Mouse (Mus musculus) embryonic facial prominence, embryonic 13.5 days (tissue): ENCODE data around the gene Bmyc. TPM values are rescaled to one million over a fixed set of nuclear protein-coding genes. Genes with fewer than 3 reads are reported as not detected.
A peak's percentile ranks its signal among the peaks of the same experiment; 100 is the strongest.
"Not testable (repeated sequence)": the region's sequence is repeated elsewhere in the genome, so short reads cannot be mapped to it uniquely, and the experiment has no call there.

Source experiments
- ATAC-seq: fragments of 200-750 bp; cut with Nextera tagmentation; 2 replicates; pipeline ENCODE4 v1.8.0; 2017; ENCODE audit warnings: low read depth; ENCODE audit not compliant: insufficient number of reproducible peaks, insufficient read depth, low FRiP score, low TSS enrichment
- H3K27ac ChIP-seq: fragments of 300-500 bp; sonication (generic); 2 replicates; pipeline ENCODE4 v1.5.1; 2015; ENCODE audit warnings: moderate library complexity, mild to moderate bottlenecking, inconsistent platforms
- H3K27me3 ChIP-seq: fragments of 300-500 bp; sonication (generic); 2 replicates; pipeline ENCODE4 v1.6.1; 2015; ENCODE audit warnings: mild to moderate bottlenecking, inconsistent platforms
- H3K36me3 ChIP-seq: fragments of 300-500 bp; sonication (generic); 2 replicates; pipeline ENCODE4 v1.6.1; 2015; ENCODE audit warnings: mild to moderate bottlenecking, inconsistent platforms
- H3K4me1 ChIP-seq: fragments of 300-500 bp; sonication (generic); 2 replicates; pipeline ENCODE4 v1.6.1; 2015; ENCODE audit warnings: inconsistent platforms
- H3K4me2 ChIP-seq: fragments of 300-500 bp; sonication (generic); 2 replicates; pipeline ENCODE4 v1.6.1; 2015; ENCODE audit warnings: moderate library complexity, mild to moderate bottlenecking, inconsistent platforms
- H3K4me3 ChIP-seq: fragments of 300-500 bp; sonication (generic); 2 replicates; pipeline ENCODE4 v1.5.1; 2015; ENCODE audit warnings: mild to moderate bottlenecking, inconsistent platforms
- H3K9ac ChIP-seq: fragments of 300-500 bp; sonication (generic); 2 replicates; pipeline ENCODE4 v1.6.1; 2015; ENCODE audit warnings: mild to moderate bottlenecking, inconsistent platforms
- H3K9me3 ChIP-seq: fragments of 300-500 bp; sonication (generic); 2 replicates; pipeline ENCODE4 v1.6.1; 2016; ENCODE audit warnings: inconsistent platforms
- WGBS: fragments of 180-500 bp; shearing (Covaris S2); methylation state at CpG from one replicate; pipeline ENCODE4 v1.1.7; 2015; ENCODE audit warnings: mixed read lengths; 5-methylcytosine and 5-hydroxymethylcytosine counted together
- polyA plus RNA-seq: library from polyadenylated mRNA; unstranded; fragments of >200 nt; fragmentation: Nextera tagmentation; extraction: Ambion mirVana; gene quantifications from 2 replicates; pipeline ENCODE4 v1.2.1, GENCODE M21; 2015

The Bmyc gene
- polyA plus RNA-seq, 1 experiment from 2014 or later: 103 TPM

- H3K9me3 ChIP-seq: no peaks in the 10 kb centered on the region
- no peaks in the 10 kb centered on the region for H3K4me1 ChIP-seq
- H3K36me3 ChIP-seq: no peaks in the 10 kb centered on the region
- WGBS: 45% methylated on average over 2 of the region's 4 CpGs
- ATAC-seq: no peak
- no peak overlapping the region for H3K9ac ChIP-seq
- no peak overlapping the region for H3K4me3 ChIP-seq
- H3K27me3 ChIP-seq: 0 out of 2 replicates have a peak, but pooled peaks cover 3% of the 10 kb centered on the region
- H3K27ac ChIP-seq: no peak overlapping the region
- H3K4me2 ChIP-seq: no peak overlapping the region
These were observed 19.6 kb upstream of the Bmyc start for GRCm38 (mm10) chr2:25686941-25687340.

- Histone ChIP-seq H3K9ac (no peak overlapping the region), H3K4me2 (no peak overlapping the region), H3K4me1 (no peaks in the 10 kb centered on the region), H3K27me3 (no peaks in the 10 kb centered on the region), H3K9me3 (no peaks in the 10 kb centered on the region), H3K4me3 (no peak overlapping the region), H3K36me3 (no peaks in the 10 kb centered on the region), H3K27ac (no peak overlapping the region)
- no peak for ATAC-seq
These were observed 11.9 kb upstream of the Bmyc start for GRCm38 (mm10) chr2:25694605-25695004.

- no peak overlapping the region for H3K27ac ChIP-seq
- no peaks in the 10 kb centered on the region for H3K4me1 ChIP-seq
- H3K4me3 ChIP-seq: no peak overlapping the region
- no peak overlapping the region for H3K9ac ChIP-seq
- H3K36me3 ChIP-seq: no peaks in the 10 kb centered on the region
- 63% methylated on average over 4 of the region's 4 CpGs for WGBS
- ATAC-seq: no peak
- H3K4me2 ChIP-seq: no peak overlapping the region
- no peaks in the 10 kb centered on the region for H3K9me3 ChIP-seq
- H3K27me3 ChIP-seq: no peaks in the 10 kb centered on the region
These were observed 9.6 kb upstream of the Bmyc start for GRCm38 (mm10) chr2:25696951-25697350.

GRCm38 (mm10) chr2:25698696-25699095 lies 7.8 kb upstream of the Bmyc start:
- ATAC-seq: no peak
- Histone ChIP-seq H3K4me2 (no peak overlapping the region), H3K27ac (no peak overlapping the region), H3K36me3 (no peaks in the 10 kb centered on the region), H3K27me3 (no peaks in the 10 kb centered on the region), H3K4me3 (no peak overlapping the region), H3K9me3 (no peaks in the 10 kb centered on the region), H3K4me1 (no peaks in the 10 kb centered on the region), H3K9ac (no peak overlapping the region)
- WGBS: 88% methylated on average over 2 of the region's 2 CpGs

GRCm38 (mm10) chr2:25699743-25700142 lies 6.8 kb upstream of the Bmyc start, which contains the start of gene Obp2a:
Gene Obp2a (plus strand): TSS chr2:25700043.
- H3K36me3 ChIP-seq, H3K27me3 ChIP-seq, H3K4me2 ChIP-seq, H3K27ac ChIP-seq, H3K4me1 ChIP-seq, H3K9me3 ChIP-seq, H3K4me3 ChIP-seq, ATAC-seq, H3K9ac ChIP-seq: not testable (repeated sequence)
- 77% methylated on average over 3 of the region's 3 CpGs for WGBS

GRCm38 (mm10) chr2:25701001-25701400 lies 5.5 kb upstream of the Bmyc start:
- WGBS: 85% methylated on average over 5 of the region's 5 CpGs
- Histone ChIP-seq H3K27me3 (no peaks in the 10 kb centered on the region), H3K9ac (no peak overlapping the region), H3K9me3 (no peaks in the 10 kb centered on the region), H3K36me3 (no peaks in the 10 kb centered on the region), H3K4me3 (no peak overlapping the region), H3K27ac (no peak overlapping the region), H3K4me2 (no peak overlapping the region), H3K4me1 (no peaks in the 10 kb centered on the region)
- ATAC-seq: no peak

- Histone ChIP-seq H3K27ac (no peak overlapping the region), H3K4me1 (peaks cover 9% of the 10 kb centered on the region), H3K27me3 (no peaks in the 10 kb centered on the region), H3K4me3 (no peak overlapping the region), H3K9ac (no peak overlapping the region), H3K4me2 (no peak overlapping the region), H3K36me3 (no peaks in the 10 kb centered on the region), H3K9me3 (no peaks in the 10 kb centered on the region)
- ATAC-seq: no peak
- WGBS: 85% methylated on average over 4 of the region's 4 CpGs
These were observed 2.8 kb upstream of the Bmyc start for GRCm38 (mm10) chr2:25703706-25704105.

- H3K9me3 ChIP-seq: no peaks in the 10 kb centered on the region
- H3K4me2 ChIP-seq: peak overlapping the region; percentile 33
- no peaks in the 10 kb centered on the region for H3K27me3 ChIP-seq
- H3K4me3 ChIP-seq: 0 out of 2 replicates have a peak overlapping the region, but pooled peaks have one; percentile 1
- peaks cover 13% of the 10 kb centered on the region for H3K4me1 ChIP-seq
- 67% methylated on average over 2 of the region's 2 CpGs for WGBS
- H3K36me3 ChIP-seq: no peaks in the 10 kb centered on the region
- ATAC-seq: no peak
- H3K27ac ChIP-seq: no peak overlapping the region
- H3K9ac ChIP-seq: peak overlapping the region; percentile 36; the same call in 1 of the 2 replicates
These were observed 1.6 kb downstream of the Bmyc start for GRCm38 (mm10) chr2:25708121-25708520.

GRCm38 (mm10) chr2:25709056-25709455 lies 2.5 kb downstream of the Bmyc start:
- not testable (repeated sequence) for H3K4me3 ChIP-seq, H3K9me3 ChIP-seq, H3K27me3 ChIP-seq, H3K9ac ChIP-seq, ATAC-seq, H3K4me2 ChIP-seq, H3K36me3 ChIP-seq, H3K27ac ChIP-seq
- peaks cover 13% of the 10 kb centered on the region for H3K4me1 ChIP-seq
- WGBS: 90% methylated on average over 1 of the region's 1 CpGs

GRCm38 (mm10) chr2:25709791-25710190 lies 3.3 kb downstream of the Bmyc start:
- not testable (repeated sequence) for H3K27ac ChIP-seq, H3K4me3 ChIP-seq, H3K9me3 ChIP-seq, ATAC-seq, H3K36me3 ChIP-seq, H3K4me2 ChIP-seq, H3K27me3 ChIP-seq, H3K9ac ChIP-seq
- peaks cover 13% of the 10 kb centered on the region for H3K4me1 ChIP-seq
- WGBS: 72% methylated on average over 2 of the region's 2 CpGs

GRCm38 (mm10) chr2:25711641-25712040 lies 5.1 kb downstream of the Bmyc start:
- H3K4me3 ChIP-seq, H3K9ac ChIP-seq, H3K9me3 ChIP-seq, H3K4me2 ChIP-seq, H3K36me3 ChIP-seq, H3K27me3 ChIP-seq, H3K27ac ChIP-seq, ATAC-seq: not testable (repeated sequence)
- H3K4me1 ChIP-seq: peaks cover 13% of the 10 kb centered on the region
- WGBS: 25% methylated on average over 3 of the region's 3 CpGs

- Histone ChIP-seq H3K9ac (no peak overlapping the region), H3K27ac (no peak overlapping the region), H3K36me3 (no peaks in the 10 kb centered on the region), H3K4me2 (no peak overlapping the region), H3K9me3 (peaks cover 7% of the 10 kb centered on the region; the same call in 1 of the 2 replicates), H3K27me3 (no peaks in the 10 kb centered on the region), H3K4me3 (no peak overlapping the region), H3K4me1 (no peaks in the 10 kb centered on the region)
- no peak for ATAC-seq
These were observed 10.7 kb downstream of the Bmyc start for GRCm38 (mm10) chr2:25717222-25717621.
